Mouse (Mus musculus): ENCODE measurements around the gene Tigd4.

The Tigd4 gene

DNA sequence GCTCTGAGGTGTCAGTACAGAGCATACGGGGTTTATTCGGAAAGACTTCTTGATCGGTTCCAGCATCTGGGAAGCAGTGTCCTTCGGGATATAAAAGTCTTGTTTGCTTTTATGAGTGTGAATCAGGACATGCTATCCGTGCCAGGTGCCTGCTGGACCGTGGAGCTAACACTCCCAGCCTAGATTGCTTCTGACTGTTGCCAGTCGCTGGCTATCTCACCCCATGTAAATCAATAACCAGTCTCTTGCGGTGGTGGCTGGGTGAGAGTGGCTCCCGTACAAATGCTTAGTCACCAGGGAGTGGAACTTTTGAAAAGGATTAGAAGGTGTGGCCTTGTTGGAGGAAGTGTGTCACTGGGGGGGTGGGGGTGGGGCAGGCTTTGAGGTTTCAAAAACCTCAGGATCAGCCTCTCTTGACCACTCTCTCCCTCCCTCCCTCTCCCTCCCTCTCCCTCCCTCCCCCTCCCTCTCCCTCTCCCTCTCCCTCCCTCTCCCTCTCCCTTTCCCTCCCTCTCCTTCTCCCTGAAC, 16.9 kb downstream of the Tigd4 start:
- no peak for DNase-seq (ENCODE audit: low spot score)

DNA sequence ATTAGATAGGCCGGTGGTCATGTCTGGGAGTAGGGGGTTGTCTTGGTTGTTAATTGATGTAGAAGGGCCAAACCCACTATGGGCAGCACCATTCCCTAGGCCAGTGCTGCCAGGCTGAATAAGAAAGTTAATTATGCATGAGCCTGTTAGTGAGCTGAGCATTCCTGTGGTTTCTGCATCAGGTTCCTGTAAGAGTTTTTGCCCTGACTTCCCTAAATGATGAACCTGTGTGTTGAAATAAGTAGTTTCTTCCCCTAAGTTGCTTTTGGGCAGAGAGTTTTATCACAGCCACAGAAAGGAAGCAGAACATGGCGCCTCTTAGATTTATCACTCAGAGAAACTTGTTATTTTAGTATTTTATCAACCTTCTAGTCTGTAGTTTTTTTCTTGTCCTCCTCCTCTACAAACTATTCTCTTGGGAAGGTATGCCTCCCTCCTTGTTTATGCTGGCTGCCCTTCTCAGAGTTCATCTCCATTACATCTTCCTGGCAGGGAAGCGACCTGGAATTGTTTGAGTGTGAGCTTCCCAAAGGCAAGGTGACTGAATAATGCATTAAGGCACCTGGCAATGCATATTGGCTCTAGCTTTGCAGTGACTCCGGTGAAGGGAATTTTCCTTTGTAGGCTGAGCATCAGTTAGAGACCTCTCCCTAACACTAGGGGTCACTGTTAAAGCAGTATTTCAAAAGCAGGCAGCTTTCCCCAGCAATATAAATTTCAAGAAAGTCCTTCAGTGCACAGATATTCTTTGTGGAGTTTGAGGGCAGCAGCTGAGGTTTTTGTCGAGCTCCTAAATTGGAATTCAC, 21.9 kb downstream of the Tigd4 start:
- no peak for DNase-seq (ENCODE audit: low spot score)

DNA sequence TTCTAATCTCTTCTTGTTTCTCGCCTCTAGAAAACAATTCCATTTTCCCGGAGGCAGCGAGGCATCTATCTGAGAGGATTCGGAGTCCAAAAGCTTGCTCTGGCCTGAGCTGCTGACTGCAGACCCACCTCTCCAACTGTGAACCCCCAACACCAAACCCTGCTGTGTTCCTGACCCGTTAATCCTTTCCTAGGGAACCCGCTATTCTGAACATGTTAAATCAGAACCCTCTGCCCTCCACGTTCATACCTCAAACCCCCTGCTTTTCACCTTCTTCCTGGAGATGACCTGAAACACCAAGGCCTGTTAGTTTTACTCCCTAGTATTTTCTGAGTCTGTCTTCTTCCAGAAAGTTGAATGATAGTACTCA, 22.5 kb downstream of the Tigd4 start:
- DNase-seq (ENCODE audit: low spot score), result no peak

DNA sequence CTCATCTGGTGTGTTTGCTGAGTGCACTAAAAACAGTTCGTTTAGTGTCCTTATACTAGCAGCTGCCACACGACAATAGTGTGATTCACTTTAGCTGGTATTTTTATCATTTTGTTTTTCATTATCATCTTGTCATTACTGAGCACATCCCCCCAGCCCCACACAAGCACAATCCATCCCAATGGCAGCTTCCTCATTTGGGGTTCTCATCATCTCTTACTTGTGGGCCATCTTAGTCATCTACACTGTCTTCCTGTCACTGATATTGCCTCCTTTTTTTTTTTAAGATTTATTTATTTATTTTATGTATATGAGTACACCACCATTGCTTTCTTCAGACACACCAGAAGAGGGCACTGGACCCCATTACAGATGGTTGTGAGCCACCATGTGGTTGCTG, 25.3 kb downstream of the Tigd4 start:
- DNase-seq (ENCODE audit: low spot score), result no peak

DNA sequence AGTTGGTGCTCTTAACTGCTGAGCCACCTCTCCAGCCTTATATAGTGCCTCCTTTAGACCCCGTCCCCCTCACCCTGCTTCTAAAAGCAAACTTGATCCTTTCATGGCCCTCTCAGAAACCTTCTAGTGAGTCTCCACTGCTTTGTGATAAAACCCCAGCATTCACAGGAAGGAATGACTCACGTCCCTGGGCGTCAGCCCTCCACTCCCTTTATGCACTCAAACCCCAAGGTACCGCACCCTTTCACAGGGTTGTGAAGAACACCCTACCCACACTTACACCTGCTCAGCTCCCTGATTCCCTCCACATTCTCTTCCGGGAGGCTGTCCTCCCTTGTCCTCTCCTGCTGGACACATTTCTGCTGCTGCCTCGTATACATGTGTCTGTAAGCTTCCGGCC, 25.7 kb downstream of the Tigd4 start:
- DNase-seq (ENCODE audit: low spot score), result no peak

DNA sequence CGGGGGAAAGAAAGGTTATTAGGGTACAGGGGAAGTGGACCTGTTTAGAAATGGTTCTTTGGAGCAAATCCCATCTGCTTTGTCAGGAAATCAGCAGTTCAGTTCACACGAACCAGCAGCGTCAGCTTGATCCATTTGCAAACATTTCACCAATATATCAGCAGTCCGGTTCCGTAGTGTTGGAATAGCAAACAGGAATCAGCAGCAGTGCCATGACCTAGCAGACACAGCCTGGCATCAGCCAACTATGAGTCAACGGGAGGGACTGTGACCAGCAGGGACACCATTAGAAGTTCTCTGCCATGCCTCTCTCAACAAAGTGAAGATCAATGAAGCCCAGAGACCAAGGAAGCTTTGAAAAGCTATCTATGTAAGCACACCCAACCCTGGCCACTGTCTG, 26.4 kb downstream of the Tigd4 start:
- DNase-seq (ENCODE audit: low spot score), result no peak

DNA sequence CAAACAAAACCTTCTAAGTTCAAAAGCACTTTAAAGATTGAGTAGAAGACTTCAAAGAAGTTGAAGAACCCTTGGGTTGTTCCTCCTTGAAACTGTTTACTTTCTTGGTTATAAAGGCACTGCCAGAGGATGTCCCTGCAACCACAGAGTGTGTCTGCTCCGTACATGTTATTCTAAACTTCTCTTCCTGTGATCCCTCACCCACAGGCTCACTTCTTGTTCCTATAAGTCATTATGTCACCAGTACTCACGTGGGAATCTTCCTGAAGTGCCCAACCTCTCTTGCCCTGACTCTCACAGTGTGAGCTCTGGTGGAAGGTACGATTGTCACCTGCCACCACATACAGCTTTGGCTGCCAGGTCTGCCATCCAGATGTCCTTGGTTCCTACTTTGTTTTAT, 28.7 kb downstream of the Tigd4 start:
- no peak for DNase-seq (ENCODE audit: low spot score)

DNA sequence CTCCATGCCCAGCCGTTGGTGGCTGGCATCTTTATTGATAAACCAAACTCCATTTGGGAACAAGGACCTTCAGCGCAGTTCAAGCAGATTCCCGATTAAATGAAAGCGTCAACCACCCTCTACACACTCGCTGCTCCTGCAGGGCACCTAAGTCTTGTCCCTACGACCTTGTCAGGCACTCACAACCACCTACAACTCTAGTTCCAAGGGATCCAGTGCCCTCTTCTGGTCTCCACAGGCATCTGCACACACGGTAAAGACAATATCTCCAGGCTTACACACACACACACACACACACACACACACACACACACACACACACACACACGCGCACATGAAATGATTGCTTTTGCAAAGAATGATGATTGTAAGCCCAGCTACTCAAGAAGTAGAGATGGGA, 38.2 kb downstream of the Tigd4 start:
- DNase-seq (ENCODE audit: low spot score), result no peak

DNA sequence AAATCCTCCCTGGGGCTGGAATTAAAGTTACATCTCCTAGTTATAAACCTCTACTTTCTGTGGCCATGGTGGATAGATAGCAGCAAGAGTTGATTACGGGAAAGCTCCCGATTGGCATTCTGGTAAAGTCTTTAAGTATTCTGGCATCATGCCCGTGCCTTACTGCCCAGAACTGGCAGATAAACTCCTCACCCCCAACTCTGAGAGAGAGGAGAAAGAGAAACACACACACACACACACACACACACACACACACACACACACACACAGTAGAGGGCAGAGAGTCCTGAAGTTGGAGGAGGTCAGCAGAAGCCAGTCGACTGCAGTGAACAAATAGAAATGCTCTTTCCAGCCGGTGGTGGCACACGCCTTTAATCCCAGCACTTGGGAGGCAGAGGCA, 43.7 kb downstream of the Tigd4 start:
- no peak for DNase-seq (ENCODE audit: low spot score)

DNA sequence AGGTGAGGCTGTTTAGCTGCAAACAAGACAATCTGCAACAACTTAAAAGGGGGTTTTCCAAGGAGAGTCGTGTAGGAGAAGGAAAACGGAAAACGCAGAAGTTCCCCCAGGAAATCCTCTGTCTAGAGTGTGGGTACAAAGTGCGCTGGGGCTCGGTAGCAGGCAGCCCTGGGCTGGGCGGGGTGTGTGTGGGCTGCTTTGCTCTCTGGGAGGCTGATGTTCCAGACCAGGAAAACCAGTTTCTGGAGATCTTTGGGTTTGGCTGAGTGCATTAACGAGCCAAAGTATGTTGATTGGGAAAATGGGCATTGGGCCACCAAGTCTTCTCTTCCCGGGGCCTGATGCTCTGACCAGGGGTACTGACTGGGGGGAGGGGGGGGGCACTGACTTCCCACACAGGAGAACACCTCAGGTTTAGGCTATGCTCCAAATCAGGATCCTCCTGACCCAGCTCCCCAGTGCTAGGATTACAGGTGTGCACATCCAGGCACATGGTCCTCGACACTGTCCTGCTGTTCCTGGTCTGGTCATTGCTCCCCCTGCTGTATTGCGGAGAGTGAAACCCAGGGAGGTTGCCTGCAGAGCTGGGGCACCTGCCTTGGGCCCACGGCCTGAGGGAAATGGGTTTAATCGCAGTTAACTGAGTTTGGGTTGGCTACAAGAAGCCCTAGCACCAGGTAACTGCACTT, 44.7 kb downstream of the Tigd4 start:
- peak; percentile 23 for DNase-seq (ENCODE audit: low spot score)

DNA sequence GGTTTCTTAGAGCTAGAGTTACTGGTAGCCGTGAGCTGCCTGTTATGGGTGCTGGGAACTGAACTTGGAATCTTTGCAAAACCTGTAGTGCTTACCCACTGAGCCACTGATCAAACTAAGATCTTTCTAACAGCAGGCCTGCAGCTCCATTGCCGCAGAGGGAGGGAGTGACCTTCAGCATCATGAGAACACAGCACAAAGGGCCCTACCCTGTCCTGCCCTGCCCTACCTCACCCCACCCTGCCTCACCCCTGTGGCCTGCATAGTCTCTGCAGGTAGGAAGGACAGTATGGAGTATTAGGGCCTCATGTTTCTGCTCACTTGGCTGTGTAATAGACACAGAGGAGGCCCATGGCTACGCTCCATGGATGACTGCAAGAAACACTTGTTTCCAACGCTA, 45.5 kb downstream of the Tigd4 start:
- DNase-seq (ENCODE audit: low spot score), result no peak

DNA sequence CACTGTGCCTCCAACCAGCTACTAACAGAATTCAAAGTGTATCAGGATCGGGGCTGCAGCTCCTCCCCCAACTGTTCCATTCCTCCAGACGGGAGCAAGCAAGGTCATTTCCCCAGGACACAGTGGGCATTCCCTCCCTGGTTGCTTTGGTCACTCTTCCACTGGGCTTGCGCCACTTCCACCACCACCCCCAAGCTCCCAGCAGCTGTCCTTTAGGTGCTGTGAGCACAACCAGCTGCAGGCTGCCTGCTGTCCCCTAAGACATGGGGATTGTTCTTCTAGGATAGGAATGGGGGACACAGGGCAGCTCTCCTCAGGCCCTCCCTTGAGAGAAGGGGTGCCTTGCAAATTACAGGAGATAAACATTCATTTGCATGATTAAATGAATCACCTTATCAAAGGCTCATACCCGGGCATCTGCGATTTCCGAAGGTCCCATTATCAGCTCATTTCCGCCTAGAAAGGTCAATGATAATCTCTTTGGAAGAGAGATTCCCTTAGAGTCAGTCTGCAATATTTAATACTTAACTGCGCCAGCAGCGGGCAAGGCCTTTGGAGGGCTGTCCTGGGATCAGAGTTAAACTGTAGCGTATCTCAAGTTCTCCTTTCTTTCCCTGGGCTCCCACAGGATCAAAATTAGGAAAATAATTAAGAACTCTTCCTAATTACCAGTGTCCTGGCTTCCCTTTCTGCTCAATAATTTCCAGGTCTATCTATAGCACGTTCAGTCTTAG, 46.6 kb downstream of the Tigd4 start:
- DNase-seq (ENCODE audit: low spot score), result no peak

DNA sequence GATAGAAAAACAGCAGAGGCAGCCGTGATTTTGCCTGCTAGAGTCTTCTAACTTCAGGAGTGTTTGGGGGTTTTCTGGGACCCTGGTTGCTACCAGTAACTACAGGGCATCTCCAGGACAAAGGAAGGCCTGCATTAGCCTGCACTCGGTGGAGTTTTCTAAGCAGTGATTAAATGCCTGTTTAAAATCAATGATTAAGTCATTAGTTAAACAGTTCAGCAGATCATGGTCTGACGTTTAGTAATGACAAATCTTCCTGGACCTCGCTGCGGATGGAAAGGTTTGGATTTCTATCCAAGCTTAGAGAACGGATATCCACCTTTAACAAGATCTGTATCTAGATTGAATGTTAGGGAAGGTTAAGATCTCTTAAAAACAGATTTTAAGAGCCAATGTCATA, 47.2 kb downstream of the Tigd4 start:
- DNase-seq (ENCODE audit: low spot score), result no peak

DNA sequence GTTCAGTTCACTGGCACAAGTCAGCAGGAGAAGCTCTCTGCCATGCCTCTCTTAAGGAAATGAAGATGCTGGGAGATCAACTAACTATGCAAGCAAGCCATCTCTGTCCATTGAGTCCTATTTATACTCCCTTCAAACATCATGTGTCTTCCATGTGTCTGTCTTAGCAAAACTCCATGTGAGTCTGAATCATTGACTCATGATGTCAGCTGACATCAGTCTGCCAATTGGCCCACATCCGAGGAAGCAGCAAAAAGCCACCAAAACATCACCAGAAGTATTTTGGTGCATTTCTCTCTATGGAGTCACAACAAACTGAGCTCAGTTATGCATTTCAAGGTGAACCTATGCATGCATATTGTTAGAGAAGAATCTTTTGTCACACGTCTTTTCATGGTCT, 48.0 kb downstream of the Tigd4 start:
- DNase-seq (ENCODE audit: low spot score), result no peak

DNA sequence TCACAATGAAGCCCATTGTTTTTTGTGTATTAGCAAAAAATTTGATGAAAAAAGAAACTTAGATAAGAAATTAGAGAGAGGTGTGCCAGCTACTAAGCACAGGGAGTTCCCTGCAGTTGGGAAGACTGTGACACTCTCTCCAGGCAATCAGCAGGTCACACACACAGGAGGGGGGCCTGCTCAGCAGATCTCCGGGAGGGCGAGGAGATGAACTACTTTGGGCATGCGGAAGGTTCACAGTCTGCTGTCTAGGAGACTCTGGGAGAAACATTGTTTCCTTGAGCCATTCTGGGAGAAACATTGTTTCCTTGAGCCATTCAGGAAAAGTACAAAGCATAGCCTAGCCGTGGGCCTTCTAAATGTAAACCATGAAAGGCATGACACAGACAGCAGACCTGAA, 49.6 kb downstream of the Tigd4 start:
- DNase-seq (ENCODE audit: low spot score), result no peak

DNA sequence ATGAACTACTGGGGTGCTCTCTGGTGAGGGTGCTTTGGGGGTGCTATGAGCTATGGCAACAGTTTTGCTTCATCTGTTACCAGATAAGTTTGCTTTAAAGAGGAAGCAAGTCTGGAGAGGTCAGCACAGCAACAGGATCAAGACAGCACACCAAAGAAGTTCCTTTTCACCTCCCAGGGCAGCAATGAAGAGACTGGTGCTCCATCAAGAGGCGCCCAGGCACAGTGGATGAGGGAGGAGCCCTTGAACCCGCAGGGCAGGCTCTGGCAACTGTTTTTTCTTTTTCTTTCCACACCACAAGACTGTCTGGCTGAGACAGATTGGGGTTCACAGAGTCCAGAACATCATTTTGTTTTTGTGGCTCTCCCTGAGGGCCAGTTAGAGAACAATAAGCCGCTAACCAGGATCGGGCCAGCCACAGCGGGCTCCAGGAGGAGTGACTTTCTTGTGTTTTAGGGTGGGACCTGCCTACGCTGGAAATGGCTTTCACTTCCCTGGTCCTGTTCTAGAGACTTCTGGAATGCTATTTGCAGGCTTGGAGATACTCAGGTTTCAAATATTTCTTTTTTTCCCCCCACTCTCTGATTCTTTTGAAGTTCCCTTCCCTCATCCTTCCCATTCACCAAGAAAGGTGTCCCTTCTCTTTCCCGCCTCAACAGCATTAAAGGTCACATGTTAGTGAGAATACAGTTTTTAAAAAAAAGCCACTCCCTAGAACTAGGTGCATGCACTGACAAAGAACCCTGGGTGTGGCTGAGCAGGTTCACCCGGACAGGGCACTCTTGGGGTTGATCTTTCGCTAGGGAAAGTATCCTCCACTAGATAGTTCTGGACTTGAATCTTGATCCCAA, 52.0 kb downstream of the Tigd4 start:
- DNase-seq (ENCODE audit: low spot score), result peak; percentile 67

DNA sequence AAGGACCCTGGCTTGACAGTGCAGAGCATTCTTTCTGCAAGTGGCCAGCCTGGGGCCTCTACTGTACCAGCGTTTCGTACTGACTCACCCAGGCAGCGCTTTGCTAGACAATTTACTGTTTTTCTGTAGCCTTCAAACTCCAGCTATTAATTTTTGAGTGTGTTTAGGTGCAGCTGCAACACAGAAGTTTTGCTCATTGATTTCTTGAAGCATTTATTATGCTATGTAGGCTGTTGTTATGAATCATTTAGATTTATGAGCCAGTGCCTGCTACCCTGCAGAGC, 52.6 kb downstream of the Tigd4 start:
- DNase-seq (ENCODE audit: low spot score), result no peak

DNA sequence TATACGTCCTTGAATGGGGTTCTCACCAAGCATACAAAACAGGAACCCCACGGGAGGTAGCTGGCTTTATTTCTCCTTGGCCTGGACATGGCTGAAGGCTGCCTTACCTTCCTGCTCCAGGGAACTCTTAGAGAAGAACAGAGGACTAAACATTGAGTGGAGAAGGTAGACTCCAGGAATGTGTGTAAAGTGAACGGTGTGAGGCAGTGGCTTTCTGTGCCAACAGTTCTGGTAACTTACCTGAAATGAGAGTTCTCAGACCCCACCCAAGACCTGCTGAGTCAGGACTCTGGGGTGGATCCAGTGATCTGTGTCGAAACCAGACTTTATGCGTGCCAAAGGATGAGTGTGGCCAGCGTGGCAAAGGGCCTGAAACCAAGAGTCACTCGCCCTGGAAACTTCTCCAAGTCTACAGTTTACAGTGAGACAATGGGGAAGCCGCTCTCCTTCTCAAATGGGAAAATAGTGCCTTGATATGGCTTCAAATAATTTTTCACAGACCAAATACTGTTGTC, 53.0 kb downstream of the Tigd4 start:
- DNase-seq (ENCODE audit: low spot score), result peak; percentile 57
